Mouse (Mus musculus) erythroblast, embryonic 14.5 days (primary cell): ENCODE results near the gene Polr2h. TPM values are rescaled to one million over a fixed set of nuclear protein-coding genes. Genes with fewer than 3 reads are reported as not detected.
A peak's percentile ranks its signal among the peaks of the same experiment; 100 is the strongest.

Source experiments
- H3K27me3 ChIP-seq: 2 replicates; pipeline ENCODE4 v1.6.1; 2012; ENCODE audit warnings: inconsistent platforms; ENCODE audit not compliant: control insufficient read depth
- H3K36me3 ChIP-seq: 2 replicates; pipeline ENCODE4 v1.6.1; 2012; ENCODE audit warnings: mild to moderate bottlenecking, inconsistent platforms; ENCODE audit not compliant: control insufficient read depth
- H3K4me1 ChIP-seq: 2 replicates; pipeline ENCODE4 v1.6.1; 2012; ENCODE audit warnings: inconsistent platforms; ENCODE audit not compliant: control insufficient read depth
- H3K4me3 ChIP-seq: replicated peaks from 2 replicates; pipeline ENCODE3; 2012; ENCODE audit warnings: moderate library complexity, mild to moderate bottlenecking, inconsistent platforms
- H3K9me3 ChIP-seq: 2 replicates; pipeline ENCODE4 v1.6.1; 2012; ENCODE audit warnings: low read length, inconsistent platforms, mixed read lengths; ENCODE audit not compliant: control insufficient read depth
- GATA1 ChIP-seq: IDR thresholded peaks from 2 replicates; pipeline ENCODE4 v1.6.1; 2012; ENCODE audit warnings: low read length, inconsistent platforms, mixed read lengths
- TAL1 ChIP-seq: IDR thresholded peaks from 3 replicates; pipeline ENCODE4 v1.6.1; 2012; ENCODE audit warnings: low read length, inconsistent platforms, mixed read lengths
- polyA plus RNA-seq: library from polyadenylated mRNA; stranded (reverse); fragments of >175 nt; gene quantifications from 2 replicates; pipeline ENCODE4 v1.2.3, GENCODE M21; 2012

The Polr2h gene
- polyA plus RNA-seq, 1 experiment: 0.25 TPM

DNA sequence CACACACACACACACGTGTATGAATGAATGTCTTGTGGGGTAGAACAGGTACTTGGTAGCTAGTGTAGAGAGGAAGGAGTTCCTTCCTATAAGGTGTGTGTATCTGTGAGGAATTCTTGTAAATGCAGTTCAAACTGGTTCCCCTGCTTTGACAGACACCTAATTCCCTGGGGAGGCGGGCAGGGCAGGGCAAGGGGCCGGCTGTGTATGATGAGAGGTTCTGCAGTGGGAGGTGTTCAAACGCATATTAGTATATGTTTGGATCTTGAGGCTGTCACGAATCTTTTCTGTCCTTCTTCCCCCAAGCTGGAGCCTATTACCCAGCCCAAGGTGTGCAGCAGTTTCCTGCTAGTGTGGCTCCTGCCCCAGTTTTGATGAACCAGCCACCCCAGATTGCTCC, 40.1 kb upstream of the Polr2h start:
- Histone ChIP-seq H3K27me3 (no peaks in the 10 kb centered on the region), H3K4me3 (no peak overlapping the region), H3K9me3 (no peaks in the 10 kb centered on the region), H3K36me3 (peaks cover 85% of the 10 kb centered on the region), H3K4me1 (peaks cover 65% of the 10 kb centered on the region)
- TF ChIP-seq TAL1: no peak

DNA sequence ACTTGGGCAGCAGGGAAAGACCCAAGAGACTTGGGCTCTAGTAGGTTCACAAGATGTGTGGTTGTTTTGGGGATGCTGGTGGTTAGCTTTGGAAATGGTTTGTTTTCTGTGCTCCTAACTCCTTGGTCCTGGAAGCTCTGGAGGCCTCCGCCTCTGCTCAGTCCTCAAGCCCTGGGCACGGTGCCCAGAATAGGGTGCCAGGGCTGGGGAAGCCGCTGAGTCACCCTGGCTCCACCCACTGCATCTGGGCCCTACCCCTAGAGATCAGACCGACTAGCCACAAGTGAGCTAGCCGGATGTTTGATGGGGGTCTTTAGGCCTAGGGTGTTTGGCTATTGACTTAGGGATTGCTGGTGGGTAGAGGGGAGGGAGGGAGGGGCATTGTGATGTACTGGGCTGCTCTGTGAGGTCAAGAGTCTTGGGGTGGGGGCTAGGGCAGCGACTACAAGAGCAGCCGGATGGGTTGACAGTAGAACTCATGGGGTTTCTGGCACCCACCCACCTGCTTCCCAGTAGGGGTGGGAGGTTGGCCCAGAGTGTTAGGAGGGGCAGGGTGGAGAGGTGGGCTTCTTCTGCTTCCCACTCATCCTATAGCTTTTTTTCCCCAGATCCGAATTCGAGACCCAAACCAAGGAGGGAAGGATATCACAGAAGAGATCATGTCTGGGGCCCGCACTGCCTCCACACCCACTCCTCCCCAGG, 39.3 kb upstream of the Polr2h start:
- peaks cover 93% of the 10 kb centered on the region for H3K36me3 ChIP-seq
- H3K4me3 ChIP-seq: peak overlapping the region; percentile 3
- TF ChIP-seq TAL1 (no peak), GATA1 (no peak)
- H3K27me3 ChIP-seq: no peaks in the 10 kb centered on the region
- H3K4me1 ChIP-seq: peaks cover 63% of the 10 kb centered on the region
- H3K9me3 ChIP-seq: no peaks in the 10 kb centered on the region

DNA sequence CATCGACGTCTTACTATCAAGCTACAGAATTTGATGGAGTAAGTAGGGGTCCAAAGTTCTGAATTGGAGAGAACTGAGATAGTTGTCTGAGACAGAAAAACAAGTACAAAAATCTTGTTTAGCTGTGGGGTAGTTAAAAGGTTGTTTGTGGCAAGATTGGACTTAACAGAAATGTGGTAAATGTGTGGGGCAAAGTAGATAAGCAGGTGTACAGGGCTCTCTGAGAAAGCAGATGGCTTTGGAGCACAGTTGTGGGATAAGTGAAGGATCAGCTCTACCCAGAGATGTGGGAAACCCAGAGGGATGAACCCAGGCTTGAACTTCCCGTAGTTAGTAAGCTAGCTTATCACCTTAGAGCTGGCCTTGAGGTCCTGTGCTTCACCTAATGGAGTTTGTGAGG, 26.7 kb upstream of the Polr2h start:
- TF ChIP-seq GATA1 (no peak), TAL1 (no peak)
- no peaks in the 10 kb centered on the region; the same call in 1 of the 2 replicates for H3K9me3 ChIP-seq
- H3K4me3 ChIP-seq: no peak overlapping the region
- peaks cover 28% of the 10 kb centered on the region for H3K27me3 ChIP-seq
- H3K4me1 ChIP-seq: peaks cover 54% of the 10 kb centered on the region
- peaks cover 72% of the 10 kb centered on the region for H3K36me3 ChIP-seq

DNA sequence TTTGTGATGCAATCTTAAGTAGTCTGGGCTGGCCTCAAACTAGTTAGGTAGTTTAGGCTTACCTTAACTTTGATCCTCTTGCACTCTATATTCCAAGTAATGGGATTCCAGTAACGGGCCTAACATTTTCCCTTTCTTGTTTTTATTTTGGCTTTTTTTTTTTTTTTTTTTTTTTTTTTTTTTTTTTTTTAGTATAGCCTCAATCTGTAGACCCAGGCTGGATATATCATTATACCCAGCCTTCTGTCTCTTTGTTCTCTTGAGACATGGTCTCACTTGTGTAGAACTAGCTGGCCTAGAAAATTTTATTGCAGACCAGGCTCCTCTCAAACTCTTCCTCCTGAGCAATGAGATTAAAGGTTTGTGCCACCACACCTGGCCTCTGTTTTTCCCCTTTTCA, 25.8 kb upstream of the Polr2h start:
- Histone ChIP-seq H3K36me3 (peaks cover 64% of the 10 kb centered on the region), H3K27me3 (peaks cover 37% of the 10 kb centered on the region), H3K4me3 (no peak overlapping the region), H3K4me1 (peaks cover 58% of the 10 kb centered on the region), H3K9me3 (no peaks in the 10 kb centered on the region; the same call in 1 of the 2 replicates)
- no peak for TF ChIP-seq GATA1
- TF ChIP-seq TAL1: no peak

DNA sequence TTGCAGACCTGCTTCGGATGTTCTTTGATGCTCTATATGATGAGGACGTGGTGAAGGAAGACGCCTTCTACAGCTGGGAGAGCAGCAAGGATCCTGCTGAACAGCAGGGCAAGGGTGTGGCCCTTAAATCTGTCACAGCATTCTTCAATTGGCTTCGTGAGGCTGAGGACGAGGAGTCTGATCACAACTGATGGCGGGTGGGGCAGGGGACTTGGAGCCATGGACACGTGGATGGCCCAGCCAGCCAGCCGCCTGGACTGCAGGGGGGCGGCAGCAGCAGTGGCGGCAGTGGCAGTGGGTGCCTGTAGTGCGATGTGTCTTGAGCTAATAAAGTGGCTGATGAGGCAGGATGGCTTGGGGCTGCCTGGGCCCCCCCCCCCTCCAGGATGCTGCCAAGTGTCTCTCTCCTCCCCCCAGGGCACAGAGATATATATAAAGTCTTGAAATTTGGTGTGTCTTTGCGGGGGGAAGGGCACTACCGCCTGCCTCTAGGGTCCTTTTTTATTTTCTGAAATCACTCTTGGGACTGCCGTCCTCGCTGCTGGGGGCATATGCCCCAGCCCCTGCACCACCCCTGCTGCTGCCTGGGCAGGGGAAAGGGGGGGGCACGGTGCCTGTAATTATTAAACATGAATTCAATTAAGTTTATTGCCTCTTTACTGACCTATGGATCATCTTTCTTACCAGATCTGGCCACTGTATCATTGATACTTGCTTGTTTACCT, 25.1 kb upstream of the Polr2h start:
- TF ChIP-seq GATA1 (no peak), TAL1 (no peak)
- Histone ChIP-seq H3K4me1 (peaks cover 57% of the 10 kb centered on the region), H3K4me3 (no peak overlapping the region), H3K36me3 (peaks cover 56% of the 10 kb centered on the region), H3K27me3 (peaks cover 44% of the 10 kb centered on the region), H3K9me3 (no peaks in the 10 kb centered on the region; the same call in 1 of the 2 replicates)

DNA sequence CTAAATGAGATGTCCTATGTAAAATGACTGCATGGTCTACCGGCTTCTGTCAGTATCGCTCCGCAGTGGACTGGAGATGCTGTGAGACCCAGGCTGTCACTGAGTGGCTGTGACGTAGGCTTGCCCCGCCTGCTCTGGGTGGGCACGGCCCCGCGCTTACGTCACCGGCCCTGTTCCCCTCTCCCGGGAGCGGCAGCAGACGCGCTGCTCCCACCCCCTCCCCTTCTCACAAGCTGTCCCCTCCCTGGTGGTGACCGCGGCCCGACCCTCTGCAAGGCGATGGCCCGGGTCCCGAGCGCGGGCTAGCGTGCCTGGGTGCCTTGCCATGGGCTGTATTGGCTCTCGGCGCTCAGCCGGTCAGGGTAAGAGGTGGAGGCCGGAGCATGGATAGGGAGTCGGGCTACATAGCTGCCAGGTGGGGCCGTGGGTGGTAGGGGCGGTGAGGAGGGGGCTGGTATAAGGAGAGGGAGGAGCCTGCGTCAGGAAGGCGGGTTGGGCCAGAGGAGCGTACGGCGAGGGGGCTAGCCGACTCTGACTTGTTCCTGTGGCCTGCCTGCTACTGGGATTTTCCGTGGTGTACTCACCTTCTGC, 24.3 kb upstream of the Polr2h start, which contains the start of gene Fam131a:
Fam131a (plus strand) TSS at position 131 of the 591 bp plus-strand sequence.
- peak within 1 kb of the TSS; percentile 69 for H3K4me3 ChIP-seq
- H3K4me1 ChIP-seq: peaks cover 57% of the 10 kb centered on the region
- H3K36me3 ChIP-seq: peaks cover 48% of the 10 kb centered on the region
- H3K9me3 ChIP-seq: no peaks in the 10 kb centered on the region; the same call in 1 of the 2 replicates
- no peak for TF ChIP-seq TAL1
- no peak for TF ChIP-seq GATA1
- H3K27me3 ChIP-seq: peaks cover 52% of the 10 kb centered on the region

DNA sequence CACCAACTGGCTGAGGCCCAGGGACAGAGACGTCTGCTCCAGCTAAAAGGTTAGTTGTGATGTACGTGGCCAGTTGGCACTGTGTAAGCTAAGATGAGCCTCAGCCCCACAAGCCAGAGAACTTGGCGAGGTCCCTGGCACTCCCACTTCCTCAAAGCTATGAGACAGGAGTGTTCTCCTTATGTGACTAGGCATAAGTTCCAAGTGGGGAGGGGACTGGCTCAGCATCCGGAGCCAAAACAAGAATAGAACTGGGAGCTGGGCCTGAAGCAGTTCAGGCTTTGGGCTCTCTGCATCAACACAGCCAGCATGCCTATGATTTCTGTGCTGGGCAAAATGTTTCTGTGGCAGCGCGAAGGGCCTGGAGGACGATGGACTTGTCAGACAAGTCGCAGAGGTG, 22.7 kb upstream of the Polr2h start:
- Histone ChIP-seq H3K27me3 (peaks cover 63% of the 10 kb centered on the region), H3K4me3 (no peak overlapping the region), H3K9me3 (no peaks in the 10 kb centered on the region; the same call in 1 of the 2 replicates), H3K4me1 (peaks cover 44% of the 10 kb centered on the region), H3K36me3 (peaks cover 32% of the 10 kb centered on the region)
- TF ChIP-seq TAL1 (no peak), GATA1 (no peak)

DNA sequence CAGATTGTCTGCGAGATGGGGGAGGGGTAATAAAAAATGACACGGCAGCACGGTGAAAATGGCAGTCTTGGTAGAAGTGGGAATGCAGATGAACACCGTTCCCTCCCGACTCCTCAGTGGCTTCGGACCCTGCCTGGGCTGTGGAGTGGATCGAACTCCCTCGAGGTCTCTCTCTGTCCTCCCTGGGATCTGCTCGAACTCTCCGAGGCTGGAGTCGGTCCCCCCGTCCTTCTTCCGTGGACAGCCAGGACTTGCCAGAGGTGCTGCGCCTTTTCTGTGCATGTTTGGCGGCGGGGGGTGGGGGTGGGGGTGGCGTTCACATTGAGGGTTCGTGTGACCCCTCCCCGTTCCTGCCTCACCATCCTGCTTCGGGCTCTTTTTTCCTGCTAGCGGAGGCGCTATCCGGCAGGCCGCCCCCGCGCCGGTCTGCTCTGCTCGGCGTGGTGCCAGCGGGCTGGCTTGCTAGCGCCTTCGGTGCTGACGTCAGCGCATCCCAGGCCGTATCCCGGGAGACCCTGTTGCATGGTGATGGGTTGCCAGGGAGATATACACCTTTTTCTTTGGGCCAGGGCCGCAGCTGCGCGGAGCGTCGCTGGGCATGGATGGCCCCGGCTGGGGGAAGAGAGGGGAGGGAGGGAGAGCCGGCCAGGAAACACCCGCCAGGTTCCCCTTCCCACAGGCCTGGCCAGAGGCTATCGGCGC, 21.7 kb upstream of the Polr2h start:
- Histone ChIP-seq H3K36me3 (peaks cover 22% of the 10 kb centered on the region), H3K4me1 (peaks cover 41% of the 10 kb centered on the region), H3K9me3 (no peaks in the 10 kb centered on the region; the same call in 1 of the 2 replicates), H3K27me3 (peaks cover 63% of the 10 kb centered on the region), H3K4me3 (peak overlapping the region; percentile 2)
- no peak for TF ChIP-seq GATA1
- no peak for TF ChIP-seq TAL1
